Mouse (Mus musculus): Measurements from ENCODE around the gene Ubr3.

DNA sequence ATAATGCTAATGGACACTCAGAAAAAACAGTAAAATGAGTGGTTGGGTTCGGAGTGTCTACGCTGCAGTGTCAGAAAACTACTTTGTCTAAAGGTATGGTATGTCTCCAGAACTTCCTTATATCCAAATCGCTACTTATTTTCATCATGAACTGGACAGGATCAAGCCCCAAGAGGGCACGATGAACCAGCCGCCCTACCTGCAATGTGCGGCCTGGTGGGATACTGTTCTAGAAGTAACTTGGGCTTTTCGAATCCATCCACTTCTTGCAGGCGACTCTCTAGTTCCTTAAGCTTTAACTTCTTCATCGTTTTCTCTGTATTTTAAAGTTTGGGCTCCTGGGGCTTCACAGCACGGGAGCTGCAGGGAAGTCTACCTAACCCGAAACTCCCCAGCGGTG, 12.0 kb upstream of the Ubr3 start:
- TF ChIP-seq CTCF (IDR thresholded peaks at IDR 0.05; ENCODE audit: low read depth, low read length) (no peak), POLR2A (IDR thresholded peaks at IDR 0.05; ENCODE audit: extremely low read depth, insufficient read depth, low read length) (no peak)
